Mouse (Mus musculus) kidney, adult 2 months (tissue): ENCODE measurements around the gene Osmr. TPM values are rescaled to one million over a fixed set of nuclear protein-coding genes. Genes with fewer than 3 reads are reported as not detected.

Experiments
- DNase-seq: peaks from one replicate; pipeline ENCODE4 v3.0.0; 2021
- H3K27ac ChIP-seq: fragments of 200-500 bp; 2 replicates; pipeline ENCODE4 v1.5.1; 2012; ENCODE audit warnings: low read depth, low read length, control low read depth, inconsistent platforms; ENCODE audit not compliant: insufficient read depth
- H3K27me3 ChIP-seq: fragments of 200-500 bp; replicated peaks from 2 replicates; pipeline ENCODE4 v1.6.1; 2012; ENCODE audit warnings: mild to moderate bottlenecking, moderate library complexity, low read length, inconsistent platforms; ENCODE audit not compliant: control insufficient read depth, insufficient read depth
- H3K36me3 ChIP-seq: fragments of 200-500 bp; 2 replicates; pipeline ENCODE4 v1.6.1; 2012; ENCODE audit warnings: mild to moderate bottlenecking, moderate library complexity, low read length, inconsistent platforms; ENCODE audit not compliant: control insufficient read depth, insufficient read depth
- H3K4me1 ChIP-seq: fragments of 200-500 bp; 2 replicates; pipeline ENCODE4 v1.6.1; 2011; ENCODE audit warnings: low read length; ENCODE audit not compliant: control insufficient read depth, insufficient read depth
- H3K4me3 ChIP-seq: fragments of 200-500 bp; 2 replicates; pipeline ENCODE4 v1.5.1; 2011; ENCODE audit warnings: mild to moderate bottlenecking, low read depth, low read length, control low read depth; ENCODE audit not compliant: insufficient read depth
- CTCF ChIP-seq: fragments of 200-500 bp; conservative IDR thresholded peaks from 2 replicates; pipeline ENCODE4 v1.5.1; 2011; ENCODE audit warnings: low read depth, mild to moderate bottlenecking, control low read depth, low read length, moderate library complexity, mixed read lengths; ENCODE audit not compliant: insufficient read depth, insufficient read length
- POLR2A ChIP-seq: fragments of 200-500 bp; IDR thresholded peaks from one replicate; pipeline ENCODE4 v1.6.1; 2011; ENCODE audit warnings: low read depth, low read length, control low read depth
- WGBS: fragments of 180-500 bp; shearing (Covaris S2); methylation state at CpG from one replicate; pipeline ENCODE4 v1.1.7; 2018; 5-methylcytosine and 5-hydroxymethylcytosine counted together
- polyA plus RNA-seq: library from polyadenylated mRNA; depleted of rRNA; stranded (reverse); fragments of >200 nt; gene quantifications from 2 replicates; pipeline ENCODE4 v1.2.3, GENCODE M21; 2012; rRNA removed

Gene Osmr
- polyA plus RNA-seq, 1 experiment, result 6.2 TPM

DNA sequence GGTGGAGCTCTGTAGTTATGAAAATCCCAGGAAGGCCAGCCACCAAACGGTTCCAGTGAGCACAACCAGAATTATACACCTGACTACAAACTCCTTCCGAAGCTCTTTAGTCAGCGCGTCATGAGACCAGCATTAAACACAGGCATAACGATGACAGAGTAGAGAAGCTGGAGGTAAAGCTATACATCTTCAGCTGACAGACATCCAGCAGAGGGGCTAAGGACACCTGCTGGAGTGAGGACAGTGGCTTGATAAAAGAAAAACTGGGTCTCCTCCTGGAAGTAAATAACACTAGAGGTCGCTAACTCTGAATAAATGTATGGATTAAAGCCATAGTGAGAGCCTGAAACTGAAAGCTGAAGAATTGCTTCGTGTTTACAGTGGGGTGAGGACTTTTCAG lies 81.9 kb downstream of the Osmr start:
- TF ChIP-seq POLR2A, result no peak
- no peak for TF ChIP-seq CTCF
- Histone ChIP-seq H3K36me3 (peaks cover 9% of the 10 kb centered on the region), H3K4me1 (no peaks in the 10 kb centered on the region), H3K27ac (no peak overlapping the region), H3K4me3 (no peak overlapping the region), H3K27me3 (no peaks in the 10 kb centered on the region)
- DNase-seq, result no peak
- WGBS, result 85% methylated on average over 7 of the region's 7 CpGs

DNA sequence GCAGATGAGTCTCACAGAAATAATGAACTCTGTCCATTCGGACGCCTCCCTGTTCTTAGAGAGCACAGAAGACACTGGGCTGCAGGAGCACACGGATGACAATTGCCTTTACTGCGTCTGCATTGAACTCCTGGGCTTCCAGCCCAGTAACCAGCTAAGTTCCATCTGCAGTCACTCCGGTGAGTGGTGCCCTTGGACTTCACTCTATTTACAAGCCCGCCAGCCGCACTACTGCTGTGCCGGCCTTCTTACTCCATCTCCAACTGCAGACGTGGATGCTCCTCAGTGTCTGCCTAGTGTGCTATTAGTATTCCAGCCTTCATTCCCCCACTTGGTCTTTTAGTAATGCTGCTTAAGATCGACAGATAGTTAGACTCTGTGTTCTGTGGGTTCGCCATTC lies 83.1 kb downstream of the Osmr start:
- H3K27me3 ChIP-seq, result no peaks in the 10 kb centered on the region
- H3K4me1 ChIP-seq, result no peaks in the 10 kb centered on the region
- no peak for DNase-seq
- no peak for TF ChIP-seq POLR2A
- TF ChIP-seq CTCF, result no peak
- H3K36me3 ChIP-seq, result peaks cover 9% of the 10 kb centered on the region
- H3K4me3 ChIP-seq, result no peak overlapping the region
- no peak overlapping the region for H3K27ac ChIP-seq
- WGBS, result 89% methylated on average over 11 of the region's 11 CpGs

- no peak overlapping the region for H3K4me3 ChIP-seq
- no peak overlapping the region for H3K27ac ChIP-seq
- H3K4me1 ChIP-seq, result no peaks in the 10 kb centered on the region
- H3K36me3 ChIP-seq, result peaks cover 7% of the 10 kb centered on the region
- no peak for DNase-seq
- no peaks in the 10 kb centered on the region for H3K27me3 ChIP-seq
- WGBS, result 83% methylated on average over 7 of the region's 7 CpGs
- no peak for TF ChIP-seq POLR2A
- no peak for TF ChIP-seq CTCF
Measured at GRCm38 (mm10) chr15:6790011-6790410, 84.8 kb downstream of the Osmr start.

DNA sequence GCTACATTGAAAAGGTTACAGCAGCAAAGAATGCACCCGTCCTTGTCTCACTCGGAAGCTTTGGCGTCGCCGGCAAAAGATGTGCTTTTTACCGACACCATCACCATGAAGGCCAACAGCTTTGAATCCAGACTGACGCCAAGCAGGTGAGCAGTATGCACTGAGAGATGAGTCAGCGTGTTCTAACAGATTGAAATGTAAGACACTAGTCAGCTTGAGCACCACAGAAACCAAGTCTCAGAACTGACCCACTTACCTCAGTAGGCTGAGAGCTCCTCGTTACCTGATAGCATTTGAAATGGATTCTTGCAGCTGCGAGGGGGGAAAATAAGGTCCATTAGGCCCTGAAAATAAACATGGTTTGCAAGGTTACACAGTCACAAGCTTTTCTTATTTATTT lies 87.5 kb downstream of the Osmr start:
- H3K4me3 ChIP-seq, result no peak overlapping the region
- TF ChIP-seq CTCF, result no peak
- no peak for TF ChIP-seq POLR2A
- 91% methylated on average over 10 of the region's 10 CpGs for WGBS
- H3K4me1 ChIP-seq, result no peaks in the 10 kb centered on the region
- peaks cover 12% of the 10 kb centered on the region for H3K36me3 ChIP-seq
- H3K27ac ChIP-seq, result no peak overlapping the region
- no peaks in the 10 kb centered on the region for H3K27me3 ChIP-seq
- DNase-seq, result no peak

GRCm38 (mm10) chr15:6786212-6786611 lies 88.6 kb downstream of the Osmr start:
- Histone ChIP-seq H3K4me1 (no peaks in the 10 kb centered on the region), H3K4me3 (no peak overlapping the region), H3K27me3 (no peaks in the 10 kb centered on the region), H3K36me3 (peaks cover 12% of the 10 kb centered on the region), H3K27ac (no peak overlapping the region)
- WGBS, result 90% methylated on average over 10 of the region's 10 CpGs
- no peak for TF ChIP-seq CTCF
- TF ChIP-seq POLR2A, result no peak
- DNase-seq, result no peak

GRCm38 (mm10) chr15:6772265-6772664 lies 102.5 kb downstream of the Osmr start:
- Histone ChIP-seq H3K27ac (no peak overlapping the region), H3K27me3 (no peaks in the 10 kb centered on the region), H3K4me1 (no peaks in the 10 kb centered on the region), H3K4me3 (no peak overlapping the region), H3K36me3 (peaks cover 9% of the 10 kb centered on the region; the same call in 1 of the 2 replicates)
- DNase-seq, result no peak
- no peak for TF ChIP-seq CTCF
- no peak for TF ChIP-seq POLR2A
- 84% methylated on average over 3 of the region's 3 CpGs for WGBS

Other genes with a start within 250 kb of the Osmr start
- gene Rictor, start 166.6 kb downstream of the Osmr start, polyA plus RNA-seq, result 4.8 and 5.2 TPM in 2 replicates
- gene Lifr, start 215.6 kb upstream of the Osmr start, polyA plus RNA-seq, result 26.2 and 64.8 TPM in 2 replicates